Mouse (Mus musculus) intestine, embryonic 15.5 days (tissue): ENCODE data around the gene Lypd6. TPM values are rescaled to one million over a fixed set of nuclear protein-coding genes. Genes with fewer than 3 reads are reported as not detected.

Experiments
- ATAC-seq: fragments of 200-750 bp; cut with Nextera tagmentation; 2 replicates; pipeline ENCODE4 v1.8.0; 2017; ENCODE audit warnings: moderate TSS enrichment, moderate library complexity
- H3K27ac ChIP-seq: fragments of 300-500 bp; sonication (generic); 2 replicates; pipeline ENCODE4 v1.5.1; 2015; ENCODE audit warnings: mild to moderate bottlenecking, inconsistent platforms
- H3K27me3 ChIP-seq: fragments of 300-500 bp; sonication (generic); replicated peaks from 2 replicates; pipeline ENCODE4 v1.6.1; 2015; ENCODE audit warnings: inconsistent platforms
- H3K36me3 ChIP-seq: fragments of 300-500 bp; sonication (generic); 2 replicates; pipeline ENCODE4 v1.6.1; 2015; ENCODE audit warnings: inconsistent platforms
- H3K4me1 ChIP-seq: fragments of 300-500 bp; sonication (generic); replicated peaks from 2 replicates; pipeline ENCODE4 v1.6.1; 2015; ENCODE audit warnings: inconsistent platforms
- H3K4me2 ChIP-seq: fragments of 300-500 bp; sonication (generic); replicated peaks from 2 replicates; pipeline ENCODE4 v1.6.1; 2015; ENCODE audit warnings: mild to moderate bottlenecking, inconsistent platforms
- H3K4me3 ChIP-seq: fragments of 300-500 bp; sonication (generic); replicated peaks from 2 replicates; pipeline ENCODE4 v1.5.1; 2015; ENCODE audit warnings: inconsistent platforms
- H3K9ac ChIP-seq: fragments of 300-500 bp; sonication (generic); 2 replicates; pipeline ENCODE4 v1.6.1; 2015; ENCODE audit warnings: inconsistent platforms
- H3K9me3 ChIP-seq: fragments of 300-500 bp; sonication (generic); 2 replicates; pipeline ENCODE4 v1.6.1; 2016; ENCODE audit warnings: inconsistent platforms
- WGBS: fragments of 180-500 bp; shearing (Covaris S2); methylation state at CpG from one replicate; pipeline ENCODE4 v1.1.7; 2015; 5-methylcytosine and 5-hydroxymethylcytosine counted together
- polyA plus RNA-seq: library from polyadenylated mRNA; unstranded; fragments of >200 nt; fragmentation: Nextera tagmentation; extraction: Ambion mirVana; gene quantifications from 2 replicates; pipeline ENCODE4 v1.2.1, GENCODE M21; 2015

Lypd6 gene
- 11.9 and 17.2 TPM in 2 replicates for polyA plus RNA-seq

DNA sequence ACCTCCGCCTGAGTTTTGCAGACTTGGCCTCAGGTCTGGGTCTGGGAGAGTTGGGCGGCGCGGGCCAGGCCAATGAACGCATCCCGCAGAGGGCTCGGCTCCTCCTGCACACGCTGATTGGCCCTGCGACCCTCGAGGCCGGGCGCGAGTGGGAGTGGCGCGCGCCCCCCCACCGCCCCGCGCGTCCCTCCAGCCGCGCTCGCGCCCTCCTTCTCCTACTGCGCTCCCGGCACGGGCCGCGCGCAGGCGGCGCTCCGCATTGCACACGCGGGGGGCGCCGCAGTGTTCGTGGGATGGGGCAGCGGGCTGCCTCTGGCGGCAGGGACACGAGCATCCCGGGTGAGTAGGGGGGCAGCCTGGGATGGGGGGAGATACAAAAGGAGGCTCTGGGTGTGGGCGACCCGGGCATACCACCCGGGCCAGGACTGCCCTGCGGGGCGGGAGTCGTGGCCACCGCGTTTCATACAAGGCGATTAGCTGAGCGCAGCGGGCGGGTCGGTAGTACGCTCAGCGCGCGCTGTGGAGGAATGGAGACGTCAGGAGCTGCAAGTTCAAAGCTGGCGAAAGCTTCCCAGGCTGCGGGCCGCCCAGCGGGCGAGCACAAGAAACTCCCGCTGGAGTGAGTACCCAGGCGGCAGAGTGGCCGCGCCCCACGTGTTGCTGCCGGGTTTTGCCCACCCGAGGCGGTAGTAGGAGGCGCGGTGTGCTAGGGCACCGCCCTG, at the start of gene Lypd6:
Gene Lypd6, plus strand, starts transcription at position 184 of the 722 bp plus-strand sequence.
- peak within 1 kb of the TSS; percentile 66 for H3K27ac ChIP-seq
- WGBS = 1% methylated on average over 75 of the region's 76 CpGs
- H3K36me3 ChIP-seq = no peaks in the 10 kb centered on the region
- H3K4me1 ChIP-seq = peaks cover 5% of the 10 kb centered on the region; the same call in 1 of the 2 replicates
- H3K9me3 ChIP-seq = no peaks in the 10 kb centered on the region
- peak within 1 kb of the TSS; percentile 75 for H3K4me2 ChIP-seq
- peak; percentile 97 for ATAC-seq
- no peaks in the 10 kb centered on the region for H3K27me3 ChIP-seq
- peak within 1 kb of the TSS; percentile 65 for H3K9ac ChIP-seq
- H3K4me3 ChIP-seq = peak within 1 kb of the TSS; percentile 66

DNA sequence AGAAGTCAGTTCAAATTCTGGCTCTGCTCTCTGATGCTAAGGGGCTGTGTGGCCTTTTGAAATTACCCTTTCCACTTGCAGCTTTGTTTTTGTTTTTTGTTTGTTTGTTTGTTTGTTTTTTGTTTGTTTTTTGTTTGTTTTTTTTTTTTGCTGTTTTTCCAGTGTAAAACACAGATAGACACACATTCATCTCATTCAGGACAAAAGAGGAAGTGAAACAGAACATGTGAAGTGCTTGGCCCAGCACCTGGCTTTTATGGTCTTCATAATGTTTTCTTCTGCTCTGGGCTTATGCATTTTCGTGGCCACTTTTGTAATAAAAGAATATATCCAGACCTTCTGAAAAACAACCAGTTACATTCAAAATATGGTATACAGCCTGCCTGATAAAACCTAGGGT, 46.8 kb upstream of the Lypd6 start:
- H3K4me1 ChIP-seq = no peaks in the 10 kb centered on the region
- 82% methylated on average over 1 of the region's 1 CpGs for WGBS
- no peak overlapping the region for H3K4me2 ChIP-seq
- H3K36me3 ChIP-seq = no peaks in the 10 kb centered on the region
- no peak overlapping the region for H3K27ac ChIP-seq
- H3K9me3 ChIP-seq = no peaks in the 10 kb centered on the region
- no peak for ATAC-seq
- H3K9ac ChIP-seq = no peak overlapping the region
- H3K27me3 ChIP-seq = no peaks in the 10 kb centered on the region
- H3K4me3 ChIP-seq = no peak overlapping the region

DNA sequence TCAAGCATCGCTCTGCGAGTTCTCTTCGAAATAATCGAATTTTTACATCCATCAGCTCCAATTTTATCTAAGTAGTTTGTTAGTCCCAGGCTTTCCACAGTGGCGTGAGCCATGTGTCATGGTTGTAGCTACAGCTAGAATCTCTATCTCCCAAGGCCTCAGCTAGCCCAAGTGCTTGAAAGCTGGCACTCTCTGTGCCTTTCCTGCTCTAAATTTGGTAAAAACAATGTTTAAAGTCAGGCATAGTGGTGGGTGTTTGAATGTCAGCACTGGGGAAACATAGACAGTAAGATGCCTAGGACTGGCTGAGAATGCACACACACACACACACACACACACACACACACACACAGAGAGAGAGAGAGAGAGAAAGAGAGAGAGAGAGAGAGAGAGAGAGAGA, 40.7 kb upstream of the Lypd6 start:
- no peaks in the 10 kb centered on the region for H3K27me3 ChIP-seq
- no peak for ATAC-seq
- H3K4me1 ChIP-seq = no peaks in the 10 kb centered on the region
- WGBS = 88% methylated on average over 5 of the region's 5 CpGs
- H3K27ac ChIP-seq = no peak overlapping the region
- no peak overlapping the region for H3K9ac ChIP-seq
- H3K4me3 ChIP-seq = no peak overlapping the region
- H3K36me3 ChIP-seq = no peaks in the 10 kb centered on the region
- no peak overlapping the region for H3K4me2 ChIP-seq
- no peaks in the 10 kb centered on the region for H3K9me3 ChIP-seq

DNA sequence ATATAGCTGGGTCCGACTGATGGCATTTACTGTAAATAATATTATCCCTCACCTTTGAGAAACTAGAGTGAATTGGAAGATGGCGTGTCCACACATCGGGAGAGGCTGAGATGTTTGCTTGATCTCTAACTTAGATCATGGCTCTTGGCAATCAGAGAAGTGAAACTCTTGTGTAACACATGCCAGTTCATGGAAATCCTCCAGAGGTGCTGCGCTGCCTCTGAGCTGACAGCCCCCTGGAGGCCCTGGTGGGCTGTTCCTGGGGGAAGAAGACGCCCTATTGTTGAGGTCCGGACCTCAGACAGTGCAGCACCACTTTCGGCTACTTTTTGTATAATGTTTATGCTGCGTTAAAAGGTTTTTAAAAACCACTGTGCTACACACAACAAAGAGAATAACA, 37.3 kb upstream of the Lypd6 start:
- Histone ChIP-seq H3K27me3 (no peaks in the 10 kb centered on the region), H3K9me3 (no peaks in the 10 kb centered on the region), H3K4me3 (no peak overlapping the region), H3K27ac (no peak overlapping the region), H3K4me1 (no peaks in the 10 kb centered on the region), H3K36me3 (no peaks in the 10 kb centered on the region), H3K9ac (no peak overlapping the region), H3K4me2 (no peak overlapping the region)
- no peak for ATAC-seq
- 70% methylated on average over 8 of the region's 8 CpGs for WGBS

DNA sequence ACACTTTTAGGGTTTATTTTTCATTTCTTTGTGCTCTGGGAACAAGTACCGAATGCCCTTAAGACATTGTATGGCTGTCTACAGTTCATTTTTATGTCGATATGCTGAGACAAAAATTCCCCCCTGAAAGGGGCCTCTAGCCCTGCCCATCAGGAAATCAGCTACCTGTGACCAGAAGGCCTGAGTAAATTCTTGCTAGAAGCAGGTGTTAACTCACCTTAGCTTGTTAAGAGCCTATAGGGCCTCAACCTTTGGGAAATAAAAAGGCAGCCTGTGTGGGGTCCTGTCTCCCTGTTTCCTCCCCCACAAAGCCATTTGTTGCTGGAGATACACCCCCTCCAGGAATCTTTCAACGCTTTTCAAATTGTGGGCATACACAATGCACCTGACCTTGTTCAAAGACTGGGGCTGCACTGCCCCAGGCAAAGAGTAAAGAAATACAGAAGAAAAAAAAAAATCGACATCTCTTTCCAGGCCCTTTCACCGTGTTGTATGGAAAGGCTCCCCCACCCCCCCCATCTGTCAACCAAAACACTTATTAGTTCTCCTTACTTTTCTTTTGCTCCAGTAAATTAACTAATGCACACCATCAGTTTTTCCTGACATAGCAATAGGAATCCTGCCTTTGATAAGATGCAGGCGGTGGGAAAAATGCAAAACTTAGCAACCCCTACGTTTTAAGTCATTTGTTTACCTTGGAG, 21.9 kb upstream of the Lypd6 start:
- Histone ChIP-seq H3K9ac (no peak overlapping the region), H3K4me3 (no peak overlapping the region), H3K9me3 (no peaks in the 10 kb centered on the region), H3K4me1 (no peaks in the 10 kb centered on the region), H3K4me2 (no peak overlapping the region), H3K36me3 (no peaks in the 10 kb centered on the region), H3K27me3 (no peaks in the 10 kb centered on the region), H3K27ac (no peak overlapping the region)
- 55% methylated on average over 7 of the region's 7 CpGs for WGBS
- ATAC-seq = peak; percentile 41; the same call in 1 of the 2 replicates

DNA sequence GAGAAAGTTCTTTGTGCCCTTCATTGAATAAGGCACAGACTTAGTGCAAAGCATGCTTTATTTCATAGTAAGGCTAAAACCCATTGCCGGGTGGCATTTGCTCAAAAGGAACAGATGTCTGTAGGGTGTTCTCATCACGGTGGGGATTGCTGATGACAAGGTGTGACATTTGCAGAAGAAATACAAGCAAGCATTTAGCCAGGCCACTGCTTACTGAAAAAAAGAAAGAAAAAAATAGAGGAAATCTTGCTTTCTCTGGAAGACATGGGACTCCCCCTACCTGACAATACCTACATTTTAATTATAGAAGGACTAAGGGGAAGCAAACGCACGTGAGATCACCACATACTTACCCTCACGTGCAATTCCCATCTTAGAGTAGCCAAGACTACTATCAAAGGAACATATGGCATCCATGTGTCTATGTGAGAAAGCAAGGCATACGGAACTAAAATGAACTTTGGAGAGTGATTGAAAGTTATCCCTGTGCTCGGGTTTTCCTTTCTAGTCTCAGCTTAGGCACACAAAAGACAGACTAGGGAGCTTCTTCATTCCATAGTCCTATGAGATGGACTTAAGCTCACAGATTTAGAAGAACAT, 21.3 kb upstream of the Lypd6 start:
- Histone ChIP-seq H3K4me1 (no peaks in the 10 kb centered on the region), H3K36me3 (no peaks in the 10 kb centered on the region), H3K9ac (no peak overlapping the region), H3K27me3 (no peaks in the 10 kb centered on the region), H3K4me3 (no peak overlapping the region), H3K9me3 (no peaks in the 10 kb centered on the region), H3K27ac (no peak overlapping the region), H3K4me2 (no peak overlapping the region)
- 74% methylated on average over 7 of the region's 7 CpGs for WGBS
- ATAC-seq = no peak

DNA sequence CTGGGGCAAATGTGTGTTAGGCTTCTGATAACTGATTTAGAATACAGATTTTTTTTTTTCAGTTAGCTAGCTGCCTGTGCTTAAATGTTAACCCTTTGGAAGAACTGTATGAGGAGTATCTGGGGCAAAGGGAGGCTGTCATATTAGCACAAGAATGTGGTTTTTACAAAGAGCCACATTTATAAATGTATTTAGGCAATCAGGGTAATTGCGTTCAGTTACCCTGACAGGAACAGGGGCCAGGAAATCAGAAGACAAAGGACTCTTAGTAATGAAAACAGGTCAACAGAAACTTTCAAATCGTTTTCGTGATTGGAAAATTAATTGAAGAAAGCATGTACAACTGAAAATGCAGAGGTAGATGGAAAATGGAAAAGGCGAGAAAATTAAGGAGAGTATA, 20.4 kb upstream of the Lypd6 start:
- ATAC-seq = no peak
- Histone ChIP-seq H3K9me3 (no peaks in the 10 kb centered on the region), H3K27me3 (no peaks in the 10 kb centered on the region), H3K4me1 (no peaks in the 10 kb centered on the region), H3K9ac (no peak overlapping the region), H3K27ac (no peak overlapping the region), H3K36me3 (no peaks in the 10 kb centered on the region), H3K4me3 (no peak overlapping the region), H3K4me2 (no peak overlapping the region)
- WGBS = 82% methylated on average over 4 of the region's 4 CpGs

DNA sequence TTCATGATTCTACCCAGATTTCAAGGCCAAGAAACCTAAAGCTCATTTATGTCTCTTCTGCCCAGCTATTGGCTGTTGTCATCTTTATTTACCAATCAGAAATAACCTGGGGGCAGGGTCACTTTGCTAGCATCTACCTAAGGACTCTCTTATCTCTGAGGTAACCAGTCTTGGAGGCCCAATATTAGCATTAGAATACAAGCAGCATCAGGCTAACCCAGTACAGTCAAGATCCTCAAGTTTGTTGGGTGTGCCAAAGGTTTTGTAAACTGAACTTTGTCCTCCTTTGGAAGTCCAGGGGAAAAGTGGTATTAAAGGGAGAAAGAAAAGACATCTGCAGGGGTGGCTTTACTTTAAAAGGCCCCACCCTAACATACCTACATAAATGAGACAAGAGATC, 17.8 kb upstream of the Lypd6 start:
- peak; percentile 86 for ATAC-seq
- no peaks in the 10 kb centered on the region for H3K36me3 ChIP-seq
- no peaks in the 10 kb centered on the region for H3K27me3 ChIP-seq
- no peak overlapping the region for H3K4me2 ChIP-seq
- H3K9ac ChIP-seq = no peak overlapping the region
- H3K27ac ChIP-seq = no peak overlapping the region
- no peak overlapping the region for H3K4me3 ChIP-seq
- no peaks in the 10 kb centered on the region for H3K4me1 ChIP-seq
- no peaks in the 10 kb centered on the region for H3K9me3 ChIP-seq

DNA sequence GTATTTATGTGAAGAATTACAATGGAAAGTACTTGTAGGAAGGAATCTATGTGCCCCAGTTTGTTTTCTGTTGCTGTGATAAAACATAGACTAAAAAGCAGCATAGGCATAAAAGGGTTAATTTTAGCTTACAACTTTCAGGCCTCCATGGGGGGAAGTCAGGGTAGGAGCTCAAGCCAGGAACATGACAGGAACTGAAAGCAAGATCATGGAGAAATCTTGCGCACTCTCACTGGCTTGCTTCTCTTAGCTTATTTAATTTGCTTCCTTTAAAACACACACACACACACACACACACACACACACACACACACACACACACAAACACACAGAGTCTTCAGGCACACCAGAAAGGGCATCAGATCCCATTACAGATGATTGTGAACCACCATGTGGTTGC, 12.3 kb upstream of the Lypd6 start:
- Histone ChIP-seq H3K36me3 (no peaks in the 10 kb centered on the region), H3K4me2 (no peak overlapping the region), H3K27ac (no peak overlapping the region), H3K9ac (no peak overlapping the region), H3K4me3 (no peak overlapping the region), H3K9me3 (no peaks in the 10 kb centered on the region), H3K27me3 (no peaks in the 10 kb centered on the region), H3K4me1 (no peaks in the 10 kb centered on the region)
- WGBS = 65% methylated on average over 1 of the region's 1 CpGs
- ATAC-seq = no peak

DNA sequence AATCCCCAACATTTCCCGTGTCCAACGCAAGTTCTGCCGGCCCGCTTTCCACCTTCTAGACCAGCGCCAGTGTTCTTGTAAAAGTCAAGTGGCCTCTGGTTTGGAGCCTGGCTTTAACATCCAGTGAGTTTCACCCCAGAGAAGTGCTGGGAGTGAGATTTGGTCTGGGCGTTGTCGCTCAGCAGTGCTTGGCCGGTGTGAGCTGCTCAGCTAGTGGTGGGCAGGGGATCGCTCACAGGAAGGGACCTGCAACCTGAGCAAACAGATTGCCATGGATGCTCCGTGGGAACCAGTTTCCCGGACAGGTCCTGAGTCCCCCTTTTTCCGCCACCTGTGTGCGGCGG, 355 bp upstream of the Lypd6 start:
- peaks cover 5% of the 10 kb centered on the region; the same call in 1 of the 2 replicates for H3K4me1 ChIP-seq
- WGBS = 1% methylated on average over 14 of the region's 14 CpGs
- ATAC-seq = peak; percentile 63
- no peaks in the 10 kb centered on the region for H3K27me3 ChIP-seq
- H3K9ac ChIP-seq = peak overlapping the region; percentile 65; the same call in 1 of the 2 replicates
- peak overlapping the region; percentile 66 for H3K27ac ChIP-seq
- no peaks in the 10 kb centered on the region for H3K9me3 ChIP-seq
- peak overlapping the region; percentile 66 for H3K4me3 ChIP-seq
- peak overlapping the region; percentile 75 for H3K4me2 ChIP-seq
- no peaks in the 10 kb centered on the region for H3K36me3 ChIP-seq

DNA sequence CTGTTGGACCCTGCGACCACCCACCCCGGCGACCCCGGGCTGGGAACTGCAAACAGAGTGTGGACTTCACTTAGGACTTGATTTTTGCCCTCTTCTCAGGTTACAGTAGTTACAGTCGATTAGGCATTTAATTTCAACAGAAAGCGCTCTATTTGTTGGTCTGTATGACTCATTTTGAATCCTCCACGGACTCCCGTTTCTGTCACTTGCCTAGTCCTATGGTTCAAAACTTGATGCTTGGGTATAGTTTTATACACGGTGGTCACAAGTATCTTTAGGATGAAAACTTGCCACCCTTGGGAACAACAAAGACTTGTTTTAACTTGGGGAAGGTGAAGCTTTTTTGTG, 713 bp downstream of the Lypd6 start:
- peak overlapping the region; percentile 66 for H3K4me3 ChIP-seq
- ATAC-seq = no peak
- H3K36me3 ChIP-seq = no peaks in the 10 kb centered on the region
- peak overlapping the region; percentile 65 for H3K9ac ChIP-seq
- WGBS = under 1% methylated on average over 9 of the region's 9 CpGs
- H3K27ac ChIP-seq = peak overlapping the region; percentile 66
- peaks cover 5% of the 10 kb centered on the region; the same call in 1 of the 2 replicates for H3K4me1 ChIP-seq
- no peaks in the 10 kb centered on the region for H3K27me3 ChIP-seq
- H3K9me3 ChIP-seq = no peaks in the 10 kb centered on the region
- peak overlapping the region; percentile 75 for H3K4me2 ChIP-seq

DNA sequence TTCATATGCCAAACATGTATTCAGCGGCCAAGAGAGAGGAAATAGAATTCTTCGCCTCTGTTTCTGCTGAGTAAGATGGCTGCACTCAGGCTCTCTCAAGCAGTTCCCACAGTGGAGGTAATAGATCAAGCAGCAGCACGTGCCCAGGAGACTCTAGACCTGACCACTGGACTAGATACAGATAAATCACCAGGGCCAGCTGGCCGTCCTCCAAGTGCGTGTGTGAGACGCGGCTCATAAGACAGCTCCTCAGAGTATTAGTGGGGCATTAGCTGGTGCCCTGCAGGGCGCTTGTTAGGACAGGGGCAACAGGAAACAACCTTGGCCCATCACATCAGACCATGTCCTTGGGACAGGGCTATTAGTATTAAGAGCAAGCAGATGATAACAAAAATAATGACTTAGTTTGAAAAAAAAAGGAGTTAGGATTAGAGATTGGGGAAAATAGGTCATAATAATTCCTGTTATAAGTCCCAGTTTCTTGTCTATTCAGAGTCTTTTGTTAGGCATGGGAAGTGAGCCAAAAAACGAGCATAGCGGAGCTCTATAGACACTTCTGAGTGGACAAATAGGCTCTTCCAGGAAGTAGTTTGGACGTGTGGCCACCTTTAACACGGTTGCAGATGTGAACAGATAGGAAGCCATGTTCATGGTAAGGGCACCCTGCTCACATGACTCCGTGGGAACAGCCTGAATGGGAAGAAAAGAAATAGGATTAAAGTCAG, 3.5 kb downstream of the Lypd6 start:
- no peak overlapping the region for H3K4me3 ChIP-seq
- H3K4me2 ChIP-seq = peak overlapping the region; percentile 5; the same call in 1 of the 2 replicates
- H3K27ac ChIP-seq = no peak overlapping the region
- peaks cover 5% of the 10 kb centered on the region; the same call in 1 of the 2 replicates for H3K4me1 ChIP-seq
- H3K36me3 ChIP-seq = no peaks in the 10 kb centered on the region
- H3K27me3 ChIP-seq = no peaks in the 10 kb centered on the region
- no peak overlapping the region for H3K9ac ChIP-seq
- 46% methylated on average over 13 of the region's 13 CpGs for WGBS
- no peaks in the 10 kb centered on the region for H3K9me3 ChIP-seq
- ATAC-seq = no peak
